24 mouse cellular contexts compared by ENCODE assay signal in genomic region chr2:103328731-103329130, GRCm38 (mm10). TPM values are rescaled to one million over a fixed set of nuclear protein-coding genes. Genes with fewer than 3 reads are reported as not detected.
"Had no signal": no experiment of that assay in that cellular context is flagged by ENCODE, and none has a peak within 500 bp of the region (broad histone marks: within the 10 kb centered on the region; RNA-seq: fewer than 3 reads in every experiment).

No protein-coding gene starts in this region.

- H3K4me2 ChIP-seq: limb, embryonic 12.5 days; limb, embryonic 15.5 days; lung, embryonic 15.5 days; neural tube, embryonic 12.5 days; neural tube, embryonic 15.5 days; stomach, embryonic 15.5 days had no signal

- H3K9ac ChIP-seq: limb, embryonic 12.5 days; limb, embryonic 15.5 days; lung, embryonic 15.5 days; neural tube, embryonic 12.5 days; neural tube, embryonic 15.5 days; stomach, embryonic 15.5 days had no signal

- ATAC-seq: intestine, postnatal 0 days had no signal

- H3K36me3 ChIP-seq: limb, embryonic 12.5 days; limb, embryonic 15.5 days; lung, embryonic 15.5 days; midbrain, embryonic 10.5 days; neural tube, embryonic 12.5 days; neural tube, embryonic 15.5 days; stomach, embryonic 15.5 days had no signal

- H3K27ac ChIP-seq: kidney, postnatal 0 days; left cerebral cortex, adult 2 months; limb, embryonic 12.5 days; limb, embryonic 15.5 days; lung, embryonic 15.5 days; midbrain, embryonic 10.5 days; neural tube, embryonic 12.5 days; neural tube, embryonic 15.5 days; stomach, embryonic 15.5 days had no signal

- H3K4me1 ChIP-seq: limb, embryonic 12.5 days; limb, embryonic 15.5 days; midbrain, embryonic 10.5 days; neural tube, embryonic 12.5 days; neural tube, embryonic 15.5 days had no signal

- H3K27me3 ChIP-seq: limb, embryonic 15.5 days; lung, embryonic 15.5 days; neural tube, embryonic 12.5 days; neural tube, embryonic 15.5 days; stomach, embryonic 15.5 days had no signal

- H3K4me3 ChIP-seq: left cerebral cortex, adult 2 months; limb, embryonic 12.5 days; limb, embryonic 15.5 days; lung, embryonic 15.5 days; midbrain, embryonic 10.5 days; neural tube, embryonic 12.5 days; neural tube, embryonic 15.5 days; stomach, embryonic 15.5 days had no signal

- DNase-seq: kidney, adult 2 months; kidney, postnatal 25 days; layer of hippocampus, postnatal 36 days; left cerebral cortex, postnatal 4 days; lung, adult 18-20 months; lung, postnatal 10 days; lung, postnatal 4 days; midbrain, embryonic 14.5 days; retina, postnatal 1 day; right cerebral cortex, postnatal 25 days; spleen, adult 18-20 months; thymus, postnatal 4 days had no signal

- H3K9me3 ChIP-seq: limb, embryonic 12.5 days; limb, embryonic 15.5 days; lung, embryonic 15.5 days; midbrain, embryonic 10.5 days; neural tube, embryonic 12.5 days; neural tube, embryonic 15.5 days; stomach, embryonic 15.5 days had no signal

RNA-seq across cellular contexts. Expression of gene Ehf, which starts 25.7 kb away (rescaled TPM):
- total RNA-seq: layer of hippocampus, adult 8-10 months; layer of hippocampus, postnatal 10 days; layer of hippocampus, postnatal 36 days; left cerebral cortex, postnatal 4 days had no signal
- polyA plus RNA-seq: midbrain, embryonic 10.5 days; midbrain, embryonic 14.5 days; neural tube, embryonic 12.5 days; neural tube, embryonic 15.5 days had no signal
